Mouse (Mus musculus) embryonic facial prominence, embryonic 11.5 days (tissue): ENCODE data around the gene Pigh. TPM values are rescaled to one million over a fixed set of nuclear protein-coding genes. Genes with fewer than 3 reads are reported as not detected.

Experiments used
- ATAC-seq: fragments of 200-750 bp; cut with Nextera tagmentation; replicated peaks from 2 replicates; pipeline ENCODE4 v1.8.0; 2017; ENCODE audit warnings: low read depth; ENCODE audit not compliant: insufficient number of reproducible peaks, low FRiP score, low TSS enrichment
- DNase-seq: peaks from one replicate; pipeline ENCODE4 v3.0.0-alpha.2; 2015; ENCODE audit warnings: low spot score
- H3K27ac ChIP-seq: fragments of 300-500 bp; sonication (generic); replicated peaks from 2 replicates; pipeline ENCODE4 v1.5.1; 2014; ENCODE audit warnings: mild to moderate bottlenecking, low read depth, low read length, control low read depth
- H3K27me3 ChIP-seq: fragments of 300-500 bp; sonication (generic); 2 replicates; pipeline ENCODE4 v1.6.1; 2014; ENCODE audit warnings: mild to moderate bottlenecking, low read length, moderate library complexity, mixed read lengths; ENCODE audit not compliant: control insufficient read depth, insufficient read depth
- H3K36me3 ChIP-seq: fragments of 300-500 bp; sonication (generic); replicated peaks from 2 replicates; pipeline ENCODE4 v1.6.1; 2014; ENCODE audit warnings: low read depth, mild to moderate bottlenecking, low read length, moderate library complexity, mixed read lengths; ENCODE audit not compliant: control insufficient read depth, insufficient read depth
- H3K4me1 ChIP-seq: fragments of 300-500 bp; sonication (generic); 2 replicates; pipeline ENCODE4 v1.6.1; 2014; ENCODE audit warnings: low read length, mixed read lengths; ENCODE audit not compliant: control insufficient read depth, insufficient read depth
- H3K4me2 ChIP-seq: fragments of 300-500 bp; sonication (generic); 2 replicates; pipeline ENCODE4 v1.6.1; 2014; ENCODE audit warnings: low read depth, mild to moderate bottlenecking, control low read depth, low read length, moderate library complexity
- H3K4me3 ChIP-seq: fragments of 300-500 bp; sonication (generic); 2 replicates; pipeline ENCODE4 v1.5.1; 2014; ENCODE audit warnings: low read depth, low read length, control low read depth
- H3K9ac ChIP-seq: fragments of 300-500 bp; sonication (generic); replicated peaks from 2 replicates; pipeline ENCODE4 v1.6.1; 2014; ENCODE audit warnings: mild to moderate bottlenecking, control low read depth, low read length
- H3K9me3 ChIP-seq: fragments of 300-500 bp; sonication (generic); replicated peaks from 2 replicates; pipeline ENCODE4 v1.6.1; 2016; ENCODE audit warnings: mild to moderate bottlenecking, low read length, inconsistent platforms, mixed read lengths; ENCODE audit not compliant: control insufficient read depth
- WGBS: fragments of 180-500 bp; shearing (Covaris S2); extraction: QIAGEN DNeasy Blood & Tissue Kit; methylation state at CpG from one replicate; pipeline ENCODE4 v1.1.7; 2014; 5-methylcytosine and 5-hydroxymethylcytosine counted together
- polyA plus RNA-seq: library from polyadenylated mRNA; unstranded; fragments of >200 nt; fragmentation: Nextera tagmentation; extraction: Ambion mirVana; gene quantifications from 2 replicates; pipeline ENCODE4 v1.2.1, GENCODE M21; 2014

Pigh gene
- polyA plus RNA-seq, result 30.5 and 34.0 TPM in 2 replicates

- Histone ChIP-seq H3K4me3 (peak within 1 kb of the TSS; percentile 93), H3K4me2 (peak within 1 kb of the TSS; percentile 63), H3K4me1 (no peaks in the 10 kb centered on the region), H3K27me3 (no peaks in the 10 kb centered on the region), H3K9me3 (no peaks in the 10 kb centered on the region), H3K36me3 (no peaks in the 10 kb centered on the region), H3K27ac (no peak within 1 kb of the TSS), H3K9ac (peak within 1 kb of the TSS; percentile 94)
- DNase-seq (peak; percentile 93), ATAC-seq (peak; percentile 98)
- under 1% methylated on average over 46 of the region's 53 CpGs for WGBS
Observed at GRCm38 (mm10) chr12:79089182-79089812, at the start of gene Pigh. TSS of gene Pigh (minus strand) at chr12:79089651.

DNA sequence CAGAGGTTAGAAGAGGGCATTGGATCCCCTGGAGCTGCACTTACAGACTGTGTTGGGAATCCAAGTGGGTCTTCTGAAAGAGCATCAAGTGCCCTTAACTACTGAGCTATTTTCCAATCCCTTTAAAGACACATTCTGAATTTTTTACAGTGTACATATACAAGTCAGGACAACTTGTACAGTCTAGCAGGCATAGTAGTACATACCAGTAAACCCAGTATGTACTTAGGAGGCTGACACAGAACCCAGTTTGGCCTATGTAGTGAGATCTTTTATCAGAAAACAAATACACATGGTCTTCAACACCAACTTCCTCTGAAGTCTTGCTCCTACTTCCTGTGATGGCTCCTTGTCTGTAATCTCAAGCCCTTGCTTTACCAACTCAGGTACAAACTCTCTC lies 49.5 kb upstream of the Pigh start:
- H3K36me3 ChIP-seq, result no peaks in the 10 kb centered on the region
- H3K4me1 ChIP-seq, result no peaks in the 10 kb centered on the region
- H3K9me3 ChIP-seq, result no peaks in the 10 kb centered on the region
- H3K9ac ChIP-seq, result no peak overlapping the region
- no peak for ATAC-seq
- no peak overlapping the region for H3K4me2 ChIP-seq
- H3K4me3 ChIP-seq, result no peak overlapping the region
- H3K27ac ChIP-seq, result no peak overlapping the region
- DNase-seq, result no peak
- H3K27me3 ChIP-seq, result no peaks in the 10 kb centered on the region

- no peaks in the 10 kb centered on the region for H3K36me3 ChIP-seq
- H3K4me2 ChIP-seq, result no peak overlapping the region
- WGBS, result 51% methylated on average over 7 of the region's 7 CpGs
- no peak overlapping the region for H3K4me3 ChIP-seq
- ATAC-seq, result no peak
- DNase-seq, result no peak
- no peak overlapping the region for H3K27ac ChIP-seq
- H3K9ac ChIP-seq, result no peak overlapping the region
- no peaks in the 10 kb centered on the region for H3K9me3 ChIP-seq
- H3K4me1 ChIP-seq, result no peaks in the 10 kb centered on the region
- peaks cover 1% of the 10 kb centered on the region for H3K27me3 ChIP-seq
Observed at GRCm38 (mm10) chr12:79136949-79137348, 47.5 kb upstream of the Pigh start.

GRCm38 (mm10) chr12:79135105-79135504 lies 45.7 kb upstream of the Pigh start:
- peaks cover 15% of the 10 kb centered on the region for H3K27me3 ChIP-seq
- no peak overlapping the region for H3K9ac ChIP-seq
- H3K4me3 ChIP-seq, result no peak overlapping the region
- no peaks in the 10 kb centered on the region; the same call in 1 of the 2 replicates for H3K4me1 ChIP-seq
- no peaks in the 10 kb centered on the region for H3K9me3 ChIP-seq
- ATAC-seq, result no peak
- H3K27ac ChIP-seq, result no peak overlapping the region
- WGBS, result 30% methylated on average over 4 of the region's 4 CpGs
- peak; percentile 6 for DNase-seq
- H3K4me2 ChIP-seq, result no peak overlapping the region
- no peaks in the 10 kb centered on the region for H3K36me3 ChIP-seq

- H3K36me3 ChIP-seq, result no peaks in the 10 kb centered on the region
- H3K4me1 ChIP-seq, result no peaks in the 10 kb centered on the region; the same call in 1 of the 2 replicates
- H3K9ac ChIP-seq, result no peak overlapping the region
- DNase-seq (no peak), ATAC-seq (no peak)
- H3K27ac ChIP-seq, result no peak overlapping the region
- no peak overlapping the region for H3K4me2 ChIP-seq
- no peak overlapping the region for H3K4me3 ChIP-seq
- H3K9me3 ChIP-seq, result no peaks in the 10 kb centered on the region
- peaks cover 15% of the 10 kb centered on the region for H3K27me3 ChIP-seq
- WGBS, result 30% methylated on average over 8 of the region's 8 CpGs
Observed at GRCm38 (mm10) chr12:79134676-79135075, 45.2 kb upstream of the Pigh start.

DNA sequence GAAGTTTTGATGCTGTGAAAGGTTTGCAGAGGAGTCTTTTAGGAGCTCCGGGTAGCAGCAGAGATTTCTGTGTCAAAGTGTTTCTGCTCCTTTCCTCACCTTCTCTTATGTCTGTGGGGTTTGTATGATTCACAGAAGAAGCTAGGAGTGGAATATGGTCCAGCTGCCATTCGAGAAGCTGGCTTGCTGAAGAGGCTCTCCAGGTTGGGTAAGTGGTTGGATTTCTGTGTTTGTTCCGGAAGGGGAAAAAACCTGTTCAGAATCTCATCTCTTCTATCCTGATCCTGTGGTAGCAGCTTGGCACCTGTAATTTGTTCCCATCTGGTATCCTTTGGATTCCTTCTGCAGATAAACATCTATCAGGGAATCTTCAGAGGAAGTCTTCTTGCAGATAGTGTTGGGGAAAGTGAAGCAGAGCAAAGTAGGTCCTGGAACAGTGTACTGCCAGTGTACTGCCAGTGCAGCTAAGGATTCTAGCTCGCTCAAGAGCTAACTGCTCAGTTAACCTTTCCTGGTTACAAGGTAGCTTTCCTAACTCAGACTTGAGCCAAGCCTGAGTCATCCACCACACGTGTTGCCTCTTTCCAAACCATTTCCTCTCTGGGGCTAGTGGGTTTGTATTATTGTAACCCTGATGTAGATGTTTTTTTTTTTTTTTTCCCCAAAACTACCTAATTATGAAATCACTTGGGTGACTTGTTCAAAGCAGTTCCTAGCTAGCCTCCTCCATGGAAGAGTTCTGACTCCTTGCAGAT lies 42.4 kb upstream of the Pigh start:
- ATAC-seq, result no peak
- Histone ChIP-seq H3K9ac (no peak overlapping the region), H3K27ac (no peak overlapping the region), H3K4me2 (peak overlapping the region; percentile 95; the same call in 1 of the 2 replicates), H3K4me1 (no peaks in the 10 kb centered on the region; the same call in 1 of the 2 replicates), H3K36me3 (no peaks in the 10 kb centered on the region), H3K4me3 (peak overlapping the region; percentile 47), H3K9me3 (no peaks in the 10 kb centered on the region), H3K27me3 (peaks cover 15% of the 10 kb centered on the region)
- WGBS, result 22% methylated on average over 5 of the region's 5 CpGs
- DNase-seq, result no peak

DNA sequence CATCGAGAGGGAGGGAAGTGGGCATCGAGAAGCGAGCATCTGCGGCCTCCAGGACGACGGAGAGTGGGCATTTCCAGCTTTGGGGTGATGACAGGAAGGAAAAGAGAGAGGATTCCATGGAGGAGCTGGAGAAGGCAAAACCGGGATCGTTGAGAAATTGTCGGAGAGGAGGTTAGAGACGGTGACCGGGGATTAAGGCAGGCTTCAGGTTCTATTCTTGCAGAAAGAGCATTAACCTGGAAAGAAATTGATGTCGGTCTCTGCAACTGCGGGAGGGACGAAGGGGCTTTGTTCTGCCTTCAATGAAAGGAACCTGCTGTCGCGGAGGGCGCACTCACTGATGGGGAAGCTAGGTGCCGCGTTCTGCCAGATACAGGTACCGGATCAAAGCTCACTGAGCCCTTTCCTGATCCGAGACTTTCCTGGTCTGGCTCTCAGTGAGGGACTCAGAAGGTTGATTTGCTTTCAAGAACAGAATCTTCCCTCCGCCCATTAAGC lies 41.8 kb upstream of the Pigh start:
- Histone ChIP-seq H3K27me3 (peaks cover 15% of the 10 kb centered on the region), H3K9ac (peak overlapping the region; percentile 49), H3K4me3 (peak overlapping the region; percentile 47), H3K4me2 (peak overlapping the region; percentile 95), H3K27ac (no peak overlapping the region), H3K36me3 (no peaks in the 10 kb centered on the region), H3K9me3 (no peaks in the 10 kb centered on the region), H3K4me1 (no peaks in the 10 kb centered on the region; the same call in 1 of the 2 replicates)
- ATAC-seq, result no peak
- WGBS, result under 1% methylated on average over 22 of the region's 22 CpGs
- DNase-seq, result peak; percentile 20
